In genomic region chr19:29963598-29964092, GRCm38 (mm10) we compare ENCODE assay signal across 31 mouse cellular contexts. TPM values are rescaled to one million over a fixed set of nuclear protein-coding genes. Genes with fewer than 3 reads are reported as not detected.
A peak's percentile ranks its signal among the peaks of the same experiment; 100 is the strongest.
DNase-seq lines count a peak whose midpoint lies in the region; ATAC-seq and TF ChIP-seq lines count a peak whose summit lies in the region.
"Had no signal": no experiment of that assay in that cellular context is flagged by ENCODE, and none has a peak within 500 bp of the region (broad histone marks: within the 10 kb centered on the region; RNA-seq: fewer than 3 reads in every experiment).

No protein-coding gene starts in this region.

- peak; percentile 64; the same call in 1 of the 2 replicates for ATAC-seq in stomach, postnatal 0 days (ENCODE audit: low FRiP score, low TSS enrichment)
- ATAC-seq: CD4-positive, CD25-positive, alpha-beta regulatory T cell, adult 4 months; forebrain, embryonic 14.5 days had no signal

- TF ChIP-seq RAD21 in MEL (IDR thresholded peaks at IDR 0.05; ENCODE audit: low read depth, low read length) = no peak

- WGBS in heart, adult 2 months = 34% methylated on average over 2 of the region's 2 CpGs
- WGBS in stomach, postnatal 0 days = 43% methylated on average over 2 of the region's 2 CpGs

- no peak for TF ChIP-seq CTCF in heart, adult 2 months (IDR thresholded peaks at IDR 0.05)
- TF ChIP-seq CTCF in MEL (IDR thresholded peaks at IDR 0.05 in 2 of 3, conservative IDR thresholded peaks at IDR 0.05 in 1 of 3; ENCODE audit: control insufficient read depth in 1 of 3, insufficient read depth in 1 of 3, low read depth in 2 of 3, low read length in 3 of 3, poor library complexity in 1 of 3, severe bottlenecking in 1 of 3) = no peak
- TF ChIP-seq CTCF in stomach, postnatal 0 days (IDR thresholded peaks at IDR 0.05; ENCODE audit: low read depth) = no peak

- no peak overlapping the region for H3K27ac ChIP-seq in heart, adult 2 months
- H3K27ac ChIP-seq in MEL (ENCODE audit: control insufficient read depth, low read depth, low read length) = no peak overlapping the region
- no peak overlapping the region for H3K27ac ChIP-seq in stomach, postnatal 0 days (replicated peaks)
- H3K27ac ChIP-seq: embryonic facial prominence, embryonic 13.5 days; embryonic facial prominence, embryonic 15.5 days; forebrain, embryonic 10.5 days; forebrain, embryonic 12.5 days had no signal

- no peaks in the 10 kb centered on the region for H3K27me3 ChIP-seq in heart, adult 2 months (ENCODE audit: control insufficient read depth, insufficient read depth, low read length)
- no peaks in the 10 kb centered on the region; a peak in 1 of 4 replicates for H3K27me3 ChIP-seq in MEL (ENCODE audit: control insufficient read depth in 1 of 2, insufficient read depth in 2 of 2, low read length in 2 of 2)
- H3K27me3 ChIP-seq in stomach, postnatal 0 days (ENCODE audit: control insufficient read depth, insufficient read depth, low read length) = no peaks in the 10 kb centered on the region
- H3K27me3 ChIP-seq: CH12.LX; embryonic facial prominence, embryonic 13.5 days; embryonic facial prominence, embryonic 15.5 days; forebrain, embryonic 12.5 days had no signal

- H3K79me2 ChIP-seq in heart, adult 2 months (replicated peaks; ENCODE audit: control insufficient read depth, insufficient read depth, low read length) = no peaks in the 10 kb centered on the region
- H3K79me2 ChIP-seq in MEL (ENCODE audit: control insufficient read depth, insufficient read depth, low read length, poor library complexity) = no peaks in the 10 kb centered on the region

- no peak overlapping the region for H3K9ac ChIP-seq in heart, adult 2 months (ENCODE audit: low read depth, low read length)
- no peak overlapping the region for H3K9ac ChIP-seq in MEL (ENCODE audit: control insufficient read depth, low read depth, low read length, poor library complexity, severe bottlenecking)
- no peak overlapping the region for H3K9ac ChIP-seq in stomach, postnatal 0 days (ENCODE audit: low read length)
- H3K9ac ChIP-seq: embryonic facial prominence, embryonic 13.5 days; embryonic facial prominence, embryonic 15.5 days; forebrain, embryonic 12.5 days had no signal

- H3K4me3 ChIP-seq in heart, adult 2 months = no peak overlapping the region
- no peak overlapping the region for H3K4me3 ChIP-seq in MEL (ENCODE audit: control insufficient read depth in 1 of 2, insufficient read depth in 1 of 2, low read depth in 2 of 2, low read length in 2 of 2)
- no peak overlapping the region for H3K4me3 ChIP-seq in stomach, postnatal 0 days (ENCODE audit: low read depth, low read length)
- H3K4me3 ChIP-seq: embryonic facial prominence, embryonic 13.5 days; embryonic facial prominence, embryonic 15.5 days; erythroblast, embryonic 14.5 days; forebrain, embryonic 10.5 days; forebrain, embryonic 12.5 days had no signal

- no peak overlapping the region for H3K4me2 ChIP-seq in stomach, postnatal 0 days (replicated peaks; ENCODE audit: low read depth)
- H3K4me2 ChIP-seq: embryonic facial prominence, embryonic 13.5 days; embryonic facial prominence, embryonic 15.5 days; forebrain, embryonic 12.5 days had no signal

- TF ChIP-seq EP300 in heart, adult 2 months (IDR thresholded peaks at IDR 0.05; ENCODE audit: insufficient read depth, low read depth, low read length) = no peak
- peak in 1 of 2 experiments; percentile 30; a peak in 1 of 4 replicates for TF ChIP-seq EP300 in MEL (IDR thresholded peaks at IDR 0.05; ENCODE audit: low read depth in 1 of 2, low read length in 2 of 2)
- TF ChIP-seq EP300 in stomach, postnatal 0 days (optimal IDR thresholded peaks at IDR 0.05) = no peak

- DNase-seq in heart, adult 11 months = peak; percentile 44
- no peak for DNase-seq in heart, adult 2 months
- peak; percentile 28 for DNase-seq in lung, postnatal 25 days (ENCODE audit: low spot score)
- DNase-seq in lung, adult 18-20 months = no peak
- DNase-seq in MEL (ENCODE audit: low read depth, low spot score) = no peak
- DNase-seq in stomach, postnatal 0 days (ENCODE audit: low spot score) = no peak
- no peak for DNase-seq in layer of hippocampus, postnatal 10 days (ENCODE audit: low spot score in 2 of 2)
- DNase-seq: adrenal gland, adult 2 months; adrenal gland, postnatal 10 days; adrenal gland, postnatal 25 days; B cell, adult 2 months; cerebellum, adult 11 months; cerebellum, adult 18-20 months; cerebellum, adult 8-10 months; cerebellum, adult 9-11 months; cerebellum, postnatal 14 days; cerebellum, postnatal 36 days; embryo, embryonic 11 days had no signal

- H3K36me3 ChIP-seq in heart, adult 2 months (ENCODE audit: control insufficient read depth, insufficient read depth, low read length) = no peaks in the 10 kb centered on the region
- no peaks in the 10 kb centered on the region for H3K36me3 ChIP-seq in MEL (ENCODE audit: control insufficient read depth in 1 of 2, insufficient read depth in 2 of 2, low read length in 2 of 2)
- H3K36me3 ChIP-seq in stomach, postnatal 0 days (ENCODE audit: control insufficient read depth, insufficient read depth, low read length) = no peaks in the 10 kb centered on the region
- H3K36me3 ChIP-seq: embryonic facial prominence, embryonic 13.5 days; embryonic facial prominence, embryonic 15.5 days; forebrain, embryonic 10.5 days; forebrain, embryonic 12.5 days; G1E had no signal

- H3K9me3 ChIP-seq in MEL (replicated peaks; ENCODE audit: insufficient read depth, low read length) = no peaks in the 10 kb centered on the region
- 0 out of 2 replicates have a peak, but pooled peaks cover 2% of the 10 kb centered on the region for H3K9me3 ChIP-seq in stomach, postnatal 0 days (ENCODE audit: control insufficient read depth, low read length)
- H3K9me3 ChIP-seq: embryonic facial prominence, embryonic 15.5 days had no signal

- intact Hi-C loops in heart, adult 2 months (cut with DNase I) = no loop called here

- TF ChIP-seq POLR2A in heart, adult 2 months (IDR thresholded peaks at IDR 0.05; ENCODE audit: insufficient read depth, low read depth, low read length) = no peak
- TF ChIP-seq POLR2A in MEL (IDR thresholded peaks at IDR 0.05; ENCODE audit: control insufficient read depth in 1 of 2, insufficient read depth in 1 of 2, low read depth in 1 of 2, low read length in 2 of 2, poor library complexity in 1 of 2) = no peak

- 0 out of 2 replicates have a peak, but pooled peaks cover 1% of the 10 kb centered on the region for H3K4me1 ChIP-seq in heart, adult 2 months (ENCODE audit: control insufficient read depth, insufficient read depth, low read length)
- no peaks in the 10 kb centered on the region for H3K4me1 ChIP-seq in MEL (ENCODE audit: control insufficient read depth in 1 of 2, insufficient read depth in 2 of 2, low read length in 2 of 2)
- H3K4me1 ChIP-seq in stomach, postnatal 0 days (replicated peaks; ENCODE audit: control insufficient read depth, insufficient read depth) = no peaks in the 10 kb centered on the region
- H3K4me1 ChIP-seq: embryonic facial prominence, embryonic 13.5 days; embryonic facial prominence, embryonic 15.5 days; forebrain, embryonic 10.5 days; forebrain, embryonic 12.5 days had no signal

TF ChIP-seq in MEL, 35 proteins besides CTCF, POLR2A, EP300 and RAD21:
- no peak for TF ChIP-seq ZMIZ1 (IDR thresholded peaks at IDR 0.05; ENCODE audit: low read depth, low read length)
- TF ChIP-seq USF1 (IDR thresholded peaks at IDR 0.05; ENCODE audit: low read depth, low read length) = no peak
- no peak for TF ChIP-seq HCFC1 (IDR thresholded peaks at IDR 0.05; ENCODE audit: low read depth, low read length)
- no peak for TF ChIP-seq CHD2 (IDR thresholded peaks at IDR 0.05; ENCODE audit: low read length)
- peak; percentile 89 for TF ChIP-seq ZNF384 (IDR thresholded peaks at IDR 0.05; ENCODE audit: low read depth, low read length)
- TF ChIP-seq GATA1 (IDR thresholded peaks at IDR 0.05; ENCODE audit: low read depth, low read length) = peak; percentile 54; the same call in 1 of the 2 replicates

RNA-seq across cellular contexts. Expression of gene Il33, which starts 38.7 kb away (rescaled TPM):
- 1 to 10 TPM; 5.7 to 8.2 TPM for total RNA-seq in heart, adult 2 months (2021)
- 3.7 and 7.3 TPM in 2 replicates for polyA plus RNA-seq in heart, adult 2 months (2012; rRNA removed)
- not detected in 2 replicates for total RNA-seq in MEL (2012; rRNA removed)
- polyA plus RNA-seq in MEL (2012; ENCODE audit: insufficient read depth in 1 of 2, insufficient read length in 2 of 2, low read depth in 1 of 2, low replicate concordance in 2 of 2, missing spikeins in 1 of 2) = under 1 TPM in 1 of 2 experiments, not detected in 1; 0.17 TPM
- 54.4 and 63.6 TPM in 2 replicates for polyA plus RNA-seq in stomach, postnatal 0 days (2015; fragmentation: Nextera tagmentation; extraction: Ambion mirVana)
- 10 to 100 TPM in 1 of 2 experiments, 1 to 10 TPM in 1; 8.3 to 11.4 TPM for total RNA-seq in layer of hippocampus, postnatal 10 days (2021)
- total RNA-seq: common myeloid progenitor, adult 5-6 weeks had no signal
- polyA plus RNA-seq: CD4-positive, CD25-positive, alpha-beta regulatory T cell, adult 4 months; erythroblast, embryonic 14.5 days had no signal

RNA-seq across cellular contexts. Expression of gene Trpd52l3, which starts 39.9 kb away (rescaled TPM):
- total RNA-seq in heart, adult 2 months (2021) = not detected
- polyA plus RNA-seq in heart, adult 2 months (2012; rRNA removed) = not detected in 2 replicates
- total RNA-seq in MEL (2012; rRNA removed) = not detected in 2 replicates
- not detected for polyA plus RNA-seq in MEL (2012; ENCODE audit: insufficient read depth in 1 of 2, insufficient read length in 2 of 2, low read depth in 1 of 2, low replicate concordance in 2 of 2, missing spikeins in 1 of 2)
- not detected in 2 replicates for polyA plus RNA-seq in stomach, postnatal 0 days (2015; fragmentation: Nextera tagmentation; extraction: Ambion mirVana)
- not detected for total RNA-seq in layer of hippocampus, postnatal 10 days (2021)
- total RNA-seq: adrenal gland, adult 2 months; adrenal gland, postnatal 10 days; adrenal gland, postnatal 25 days; adrenal gland, postnatal 4 days; CH12.LX; common myeloid progenitor, adult 5-6 weeks had no signal
- polyA plus RNA-seq: adrenal gland, adult 2 months; brain, embryonic 14.5 days; CD4-positive, CD25-positive, alpha-beta regulatory T cell, adult 4 months; embryonic facial prominence, embryonic 11.5 days; embryonic facial prominence, embryonic 13.5 days; embryonic facial prominence, embryonic 15.5 days; erythroblast, embryonic 14.5 days; forebrain, embryonic 10.5 days; forebrain, embryonic 12.5 days; forebrain, embryonic 14.5 days; G1E had no signal

Comparison
In these comparisons a context has a peak if more than half of its experiments do, and no peak if none do; other contexts are left out.
1. DNase-seq: peak in heart, adult 11 months (single experiment) and lung, postnatal 25 days (single experiment); none in heart, adult 2 months (0 of 2), lung, adult 18-20 months (0 of 2), MEL (single experiment), stomach, postnatal 0 days (single experiment) and layer of hippocampus, postnatal 10 days (0 of 2).